Mouse (Mus musculus) T-helper 1 cell (primary cell): Measurements from ENCODE around the gene Prm1.

ENCODE experiments used
- in situ Hi-C: fragments of 300-600 bp; cut with MboI, MseI; formaldehyde crosslinking; loops from one replicate; pipeline ENCODE4 v1.15.1; 2025; ENCODE audit warnings: high pct_unique_total_duplicates

Gene Prm1

DNA sequence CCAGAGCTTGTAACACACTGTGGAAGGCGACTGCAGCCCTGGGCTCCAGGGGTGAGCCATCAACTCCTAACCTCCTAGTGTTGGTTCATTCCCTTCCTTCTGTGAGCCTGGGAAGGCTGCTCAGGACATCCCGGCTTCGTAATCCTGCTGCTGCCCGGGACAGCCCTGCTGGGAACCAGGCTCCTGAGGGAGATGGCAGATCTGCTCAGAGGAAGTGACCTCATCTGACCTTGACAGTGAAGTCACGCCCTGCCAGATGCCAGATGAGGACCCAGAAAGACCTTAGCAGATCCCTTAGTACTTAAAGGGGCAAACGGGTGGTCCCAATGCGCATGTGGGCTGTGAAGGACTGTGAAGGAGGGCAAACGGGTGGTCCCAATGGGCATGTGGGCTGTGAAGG is 44.5 kb downstream of the Prm1 start:
- in situ Hi-C loops: loop anchor here (25.0 kb wide), 1 partner anchor 99 kb away; no protein-coding TSS in a partner anchor

DNA sequence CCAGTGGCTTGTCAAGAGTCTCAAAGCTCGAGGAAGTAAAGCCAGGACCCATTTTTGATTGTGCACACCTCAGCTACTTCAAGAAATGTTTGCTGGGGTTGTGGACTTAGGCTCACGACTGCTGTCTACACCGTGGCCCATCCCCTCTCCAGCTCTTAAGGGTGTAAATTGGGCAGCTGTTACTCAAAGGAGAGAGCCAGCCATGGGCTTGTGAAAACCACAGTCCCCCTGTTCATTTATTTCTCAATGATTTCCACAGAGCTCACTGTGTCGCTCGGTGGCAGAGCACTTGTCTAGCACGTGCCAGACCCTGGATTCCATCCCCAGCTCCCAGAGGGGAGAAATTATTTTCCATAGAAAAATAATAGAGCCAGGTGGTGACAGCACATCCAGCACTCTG is 49.5 kb downstream of the Prm1 start:
- in situ Hi-C loops: loop anchor here (25.0 kb wide), 1 partner anchor 94 kb away; no protein-coding TSS in a partner anchor

DNA sequence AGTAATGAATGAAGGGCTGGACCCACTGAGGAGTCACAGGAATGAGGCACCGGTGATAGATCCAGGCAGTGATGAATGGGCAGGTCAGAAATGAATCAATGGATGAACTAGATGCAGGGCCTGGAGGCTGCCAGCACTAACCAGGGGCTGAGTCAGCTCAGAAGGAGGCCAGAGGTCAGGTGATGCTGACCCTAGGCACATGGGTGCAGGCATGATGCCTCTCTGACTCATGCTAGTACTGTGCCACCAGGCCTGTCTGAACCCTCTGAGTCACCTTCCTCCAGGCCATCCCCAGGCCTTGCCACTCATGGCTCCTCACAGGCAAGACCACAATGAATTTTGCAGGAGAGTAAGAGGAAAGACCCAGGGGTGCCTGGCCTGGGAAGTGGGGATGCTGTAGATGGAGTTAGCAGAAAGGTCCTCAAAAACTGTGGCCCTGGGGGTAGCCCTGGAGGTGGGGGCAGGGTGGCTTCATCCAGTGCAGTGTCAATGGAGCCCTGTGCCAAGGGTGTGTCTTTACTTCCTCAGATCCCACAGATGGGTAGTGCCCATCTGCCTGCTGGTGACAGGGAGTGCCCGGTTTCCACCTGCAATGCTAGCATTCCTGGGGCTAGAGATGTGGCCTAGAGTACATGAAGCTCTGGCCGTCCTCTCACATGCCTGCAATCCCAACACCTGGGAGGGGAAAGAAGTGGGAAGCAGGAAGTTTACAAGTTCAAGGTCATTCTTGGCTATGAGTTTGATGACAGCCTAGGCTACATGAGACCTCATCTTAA is 50.9 kb downstream of the Prm1 start:
- in situ Hi-C loops: loop anchor here (25.0 kb wide), 1 partner anchor 92 kb away; no protein-coding TSS in a partner anchor

DNA sequence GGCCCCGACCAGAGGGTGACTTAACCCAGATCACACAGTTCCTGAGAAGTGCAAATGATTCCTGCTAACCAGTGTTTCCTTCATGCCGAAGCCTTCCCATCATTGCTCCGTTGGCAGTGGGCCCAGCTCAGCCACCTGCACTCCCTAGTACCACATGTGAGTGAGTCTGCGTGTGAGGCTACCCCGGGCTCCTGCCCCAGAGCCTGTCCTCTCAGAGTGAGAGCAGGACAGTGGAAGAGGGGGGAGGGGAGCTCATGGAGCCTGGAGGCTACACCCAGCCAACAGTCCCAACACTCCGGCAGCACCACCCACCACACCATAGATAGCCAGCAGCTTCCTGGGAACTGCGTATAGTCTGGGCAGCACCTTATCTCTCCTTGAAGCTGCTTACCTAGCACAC is 55.8 kb downstream of the Prm1 start:
- in situ Hi-C loops: loop anchor here (10.0 to 25.0 kb wide), 2 partner anchors 88 to 465 kb away; no protein-coding TSS in a partner anchor

DNA sequence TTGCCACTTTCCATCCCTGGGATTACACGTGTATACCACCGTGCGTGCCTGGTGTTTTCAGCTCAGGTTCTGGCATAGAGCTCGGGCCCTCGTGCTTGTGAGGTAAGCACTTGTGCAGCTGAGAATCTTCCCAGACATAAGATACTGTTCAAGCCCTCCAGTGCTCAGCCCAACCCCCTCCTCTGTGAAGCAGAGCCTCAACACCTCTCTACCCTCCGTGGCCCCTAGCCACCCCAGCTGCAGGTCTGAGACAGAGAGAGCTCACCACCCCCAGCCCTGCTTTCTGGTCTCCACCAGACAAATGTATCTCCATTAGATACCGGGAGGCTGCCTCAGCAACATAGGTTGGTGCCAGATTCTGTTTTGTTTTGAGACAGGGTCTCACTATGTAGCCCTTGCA is 56.4 kb downstream of the Prm1 start:
- in situ Hi-C loops: loop anchor here (10.0 kb wide), 1 partner anchor 464 kb away; no protein-coding TSS in a partner anchor
